Mouse (Mus musculus): ENCODE results near the gene Gm45711. TPM values are rescaled to one million over a fixed set of nuclear protein-coding genes. Genes with fewer than 3 reads are reported as not detected.
"Not testable (repeated sequence)": the region's sequence is repeated elsewhere in the genome, so short reads cannot be mapped to it uniquely, and the experiment has no call there.

The Gm45711 gene
- polyA plus RNA-seq, 1 experiment from 2014 or later: not detected

DNA sequence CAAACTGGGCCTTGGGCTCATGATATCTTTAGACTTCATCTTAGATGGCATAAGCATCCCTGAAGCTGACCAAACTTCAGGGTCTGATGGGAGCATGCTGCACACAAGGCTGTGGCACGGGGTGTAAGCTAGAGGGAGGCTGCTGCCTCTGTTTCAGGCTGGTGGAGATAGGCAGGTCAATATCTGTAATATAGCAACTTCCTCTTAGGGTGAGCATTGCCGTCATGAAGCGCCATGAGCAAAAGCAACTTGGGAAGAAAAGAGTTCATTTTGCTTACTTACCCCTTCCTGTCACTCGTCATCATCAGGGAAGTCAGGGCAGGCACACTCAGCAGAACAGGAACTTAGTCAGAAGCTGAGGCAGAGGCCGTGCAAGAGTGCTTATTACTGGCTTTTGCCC is 23.9 kb upstream of the Gm45711 start:
- Histone ChIP-seq H3K36me3 (ENCODE audit: control insufficient read depth, insufficient read depth) (no peaks in the 10 kb centered on the region), H3K4me3 (ENCODE audit: low read length) (no peak overlapping the region), H3K4me1 (ENCODE audit: control insufficient read depth, insufficient read depth, low read length) (no peaks in the 10 kb centered on the region), H3K9me3 (replicated peaks; ENCODE audit: control insufficient read depth, low read length) (no peaks in the 10 kb centered on the region), H3K27me3 (ENCODE audit: control insufficient read depth, insufficient read depth, low read length) (no peaks in the 10 kb centered on the region), H3K27ac (ENCODE audit: low read length) (no peak overlapping the region), H3K9ac (ENCODE audit: low read length) (no peak overlapping the region), H3K4me2 (ENCODE audit: low read depth, low read length) (no peak overlapping the region)
- ATAC-seq (replicated peaks; ENCODE audit: extremely low read depth, insufficient read depth, low FRiP score): no peak
- 65% methylated on average over 5 of the region's 5 CpGs for WGBS

DNA sequence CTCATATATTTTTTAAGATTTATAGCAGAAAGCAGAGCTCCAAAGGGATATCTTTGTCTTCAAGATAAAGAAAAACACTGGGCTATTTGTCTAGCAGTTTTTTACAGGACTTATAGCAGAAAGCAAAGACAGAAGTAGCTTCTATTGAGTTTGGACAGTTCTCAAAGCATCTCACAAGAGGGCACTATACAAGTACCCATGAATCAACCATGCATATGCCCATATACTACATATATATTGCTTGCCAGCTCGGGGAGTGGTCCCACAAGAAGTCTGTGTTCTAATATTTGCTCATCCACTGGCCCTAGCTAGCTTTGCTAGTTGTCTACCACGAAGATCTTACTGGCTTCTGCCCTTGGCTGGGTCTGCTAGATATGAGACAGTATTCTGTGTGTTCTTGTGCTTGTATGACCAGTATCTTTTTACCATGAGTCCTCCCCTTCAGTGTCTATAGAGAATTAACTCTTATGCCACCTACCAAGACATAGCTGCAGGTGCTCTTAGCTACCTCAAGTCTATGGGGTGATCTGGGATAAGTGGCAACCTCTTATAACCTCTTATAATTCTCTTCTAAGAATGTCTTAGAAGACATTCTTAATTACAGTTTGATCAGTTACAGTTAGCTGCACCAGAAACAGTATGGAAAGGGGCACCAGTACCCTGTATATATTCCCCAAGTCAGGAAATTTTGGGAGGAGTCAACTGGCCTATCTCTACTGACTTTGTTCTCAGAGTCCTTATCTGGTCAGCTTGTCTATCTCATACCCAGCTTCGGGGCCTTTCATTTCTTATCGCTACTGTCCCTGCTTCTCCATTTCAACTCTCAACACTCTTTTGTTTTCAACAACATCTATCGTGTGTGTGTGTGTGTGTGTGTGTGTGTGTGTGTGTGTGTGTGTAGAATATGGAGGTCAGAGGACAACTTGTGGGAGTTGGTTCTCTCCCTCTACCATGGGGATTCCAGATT is 23.1 kb upstream of the Gm45711 start:
- WGBS: 50% methylated on average over 5 of the region's 5 CpGs
- ATAC-seq (replicated peaks; ENCODE audit: extremely low read depth, insufficient read depth, low FRiP score): no peak
- H3K4me3 ChIP-seq (ENCODE audit: low read length): no peak overlapping the region
- H3K9me3 ChIP-seq (replicated peaks; ENCODE audit: control insufficient read depth, low read length): no peaks in the 10 kb centered on the region
- H3K27ac ChIP-seq (ENCODE audit: low read length): no peak overlapping the region
- H3K36me3 ChIP-seq (ENCODE audit: control insufficient read depth, insufficient read depth): no peaks in the 10 kb centered on the region
- no peak overlapping the region for H3K9ac ChIP-seq (ENCODE audit: low read length)
- no peaks in the 10 kb centered on the region for H3K27me3 ChIP-seq (ENCODE audit: control insufficient read depth, insufficient read depth, low read length)
- H3K4me2 ChIP-seq (ENCODE audit: low read depth, low read length): no peak overlapping the region
- no peaks in the 10 kb centered on the region for H3K4me1 ChIP-seq (ENCODE audit: control insufficient read depth, insufficient read depth, low read length)

DNA sequence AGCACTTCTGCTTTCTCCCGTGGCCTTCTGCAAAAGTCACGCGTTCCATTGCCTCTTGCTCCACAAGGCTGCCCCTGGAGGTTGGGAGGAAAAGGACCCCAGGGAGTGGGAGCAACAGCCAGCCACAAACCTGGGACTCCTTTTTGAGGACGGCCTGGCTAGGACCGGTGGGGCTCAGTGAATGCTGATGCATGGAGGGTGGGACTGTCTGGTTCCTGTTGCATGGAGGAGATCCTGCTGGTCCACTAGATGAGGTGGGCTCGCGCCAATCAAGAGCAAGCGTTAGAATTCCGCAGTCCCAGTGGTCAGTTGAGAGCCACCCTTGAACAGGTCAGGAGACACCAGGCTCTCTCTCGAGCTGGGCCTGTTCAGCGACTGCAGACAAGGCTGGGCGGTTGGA is 12.0 kb upstream of the Gm45711 start, which contains the start of gene Cmtm2b:
Gene Cmtm2b, plus strand, starts transcription at position 301 of the 400 bp plus-strand sequence.
- not testable (repeated sequence) for H3K4me1 ChIP-seq (ENCODE audit: control insufficient read depth, insufficient read depth, low read length); H3K9ac ChIP-seq (ENCODE audit: low read length); ATAC-seq (replicated peaks; ENCODE audit: extremely low read depth, insufficient read depth, low FRiP score); H3K36me3 ChIP-seq (ENCODE audit: control insufficient read depth, insufficient read depth); H3K27ac ChIP-seq (ENCODE audit: low read length); H3K4me2 ChIP-seq (ENCODE audit: low read depth, low read length); H3K4me3 ChIP-seq (ENCODE audit: low read length); H3K9me3 ChIP-seq (replicated peaks; ENCODE audit: control insufficient read depth, low read length); H3K27me3 ChIP-seq (ENCODE audit: control insufficient read depth, insufficient read depth, low read length)
- 76% methylated on average over 12 of the region's 12 CpGs for WGBS

DNA sequence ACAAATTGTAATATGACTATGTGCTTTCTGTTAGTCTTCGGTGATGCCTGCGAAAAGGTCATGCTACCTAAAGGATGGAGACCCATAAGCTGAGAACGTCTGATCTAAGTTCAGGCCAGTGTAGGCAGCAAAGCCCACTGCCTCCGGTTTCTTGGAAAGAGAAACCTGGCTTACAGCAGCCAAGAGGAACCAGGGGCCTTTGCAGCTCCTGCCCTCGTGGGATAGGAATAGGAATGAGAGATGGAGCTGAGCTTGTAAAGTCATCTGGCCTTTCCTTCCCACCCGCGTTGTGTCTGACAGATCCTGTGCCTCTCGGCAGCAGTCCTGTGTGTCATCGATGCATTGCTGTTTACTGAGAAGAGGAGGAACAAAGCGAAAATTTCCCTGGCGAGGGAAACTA is 11.4 kb upstream of the Gm45711 start, which contains the start of gene Gm11020:
Gene Gm11020, plus strand, starts transcription at position 301 of the 400 bp plus-strand sequence.
- 70% methylated on average over 7 of the region's 11 CpGs for WGBS
- H3K27ac ChIP-seq (ENCODE audit: low read length); H3K9me3 ChIP-seq (replicated peaks; ENCODE audit: control insufficient read depth, low read length); H3K4me2 ChIP-seq (ENCODE audit: low read depth, low read length); H3K4me3 ChIP-seq (ENCODE audit: low read length); H3K27me3 ChIP-seq (ENCODE audit: control insufficient read depth, insufficient read depth, low read length); H3K36me3 ChIP-seq (ENCODE audit: control insufficient read depth, insufficient read depth); H3K9ac ChIP-seq (ENCODE audit: low read length); H3K4me1 ChIP-seq (ENCODE audit: control insufficient read depth, insufficient read depth, low read length); ATAC-seq (replicated peaks; ENCODE audit: extremely low read depth, insufficient read depth, low FRiP score): not testable (repeated sequence)

DNA sequence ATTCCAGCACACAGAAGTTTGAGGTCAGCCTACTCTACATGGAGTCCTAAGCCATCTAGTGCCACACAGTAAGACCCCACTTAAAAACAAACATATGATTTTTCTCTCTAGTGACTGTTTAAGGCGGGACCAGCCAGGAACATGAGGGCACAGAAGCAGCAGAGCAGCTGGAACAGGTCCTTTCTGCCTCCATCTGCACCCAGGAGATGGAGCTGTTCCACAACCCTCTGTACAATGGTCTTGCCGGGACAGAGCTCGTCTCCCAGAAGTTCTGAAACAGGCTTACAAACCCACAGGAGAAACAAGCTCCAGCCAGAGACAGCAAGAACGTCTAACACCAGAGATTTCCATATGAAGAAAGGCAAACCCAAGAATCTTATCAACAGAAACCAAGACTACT is 3.4 kb upstream of the Gm45711 start:
- Histone ChIP-seq H3K4me3 (ENCODE audit: low read length) (no peak overlapping the region), H3K27ac (ENCODE audit: low read length) (no peak overlapping the region), H3K36me3 (ENCODE audit: control insufficient read depth, insufficient read depth) (no peaks in the 10 kb centered on the region), H3K4me1 (ENCODE audit: control insufficient read depth, insufficient read depth, low read length) (no peaks in the 10 kb centered on the region), H3K27me3 (ENCODE audit: control insufficient read depth, insufficient read depth, low read length) (no peaks in the 10 kb centered on the region), H3K9ac (ENCODE audit: low read length) (no peak overlapping the region), H3K9me3 (replicated peaks; ENCODE audit: control insufficient read depth, low read length) (no peaks in the 10 kb centered on the region), H3K4me2 (ENCODE audit: low read depth, low read length) (no peak overlapping the region)
- WGBS: 43% methylated on average over 4 of the region's 4 CpGs
- no peak for ATAC-seq (replicated peaks; ENCODE audit: extremely low read depth, insufficient read depth, low FRiP score)

DNA sequence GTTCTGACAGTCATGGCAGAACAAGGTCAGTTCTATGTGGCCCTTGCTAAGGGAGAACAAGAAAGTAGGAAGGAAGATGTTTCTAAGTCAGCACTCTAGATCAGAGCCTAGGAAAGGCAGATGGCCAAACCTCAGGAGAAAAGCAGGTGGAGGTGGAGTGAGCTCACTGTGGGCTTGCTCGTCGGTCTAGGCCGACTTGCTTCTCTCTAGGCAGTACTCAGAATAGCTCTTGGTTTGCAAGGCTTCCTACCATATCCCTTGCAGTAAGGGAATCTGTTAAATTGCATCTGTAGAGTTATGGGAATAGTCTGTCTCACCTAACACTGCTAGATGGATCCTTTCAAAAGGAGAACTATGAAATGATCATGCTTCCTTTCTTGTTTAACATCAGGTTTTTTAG is 2.1 kb upstream of the Gm45711 start:
- not testable (repeated sequence) for H3K9me3 ChIP-seq (replicated peaks; ENCODE audit: control insufficient read depth, low read length); H3K4me1 ChIP-seq (ENCODE audit: control insufficient read depth, insufficient read depth, low read length); H3K27ac ChIP-seq (ENCODE audit: low read length); H3K36me3 ChIP-seq (ENCODE audit: control insufficient read depth, insufficient read depth); ATAC-seq (replicated peaks; ENCODE audit: extremely low read depth, insufficient read depth, low FRiP score); H3K4me2 ChIP-seq (ENCODE audit: low read depth, low read length); H3K9ac ChIP-seq (ENCODE audit: low read length); H3K27me3 ChIP-seq (ENCODE audit: control insufficient read depth, insufficient read depth, low read length); H3K4me3 ChIP-seq (ENCODE audit: low read length)
- 80% methylated on average over 3 of the region's 3 CpGs for WGBS

DNA sequence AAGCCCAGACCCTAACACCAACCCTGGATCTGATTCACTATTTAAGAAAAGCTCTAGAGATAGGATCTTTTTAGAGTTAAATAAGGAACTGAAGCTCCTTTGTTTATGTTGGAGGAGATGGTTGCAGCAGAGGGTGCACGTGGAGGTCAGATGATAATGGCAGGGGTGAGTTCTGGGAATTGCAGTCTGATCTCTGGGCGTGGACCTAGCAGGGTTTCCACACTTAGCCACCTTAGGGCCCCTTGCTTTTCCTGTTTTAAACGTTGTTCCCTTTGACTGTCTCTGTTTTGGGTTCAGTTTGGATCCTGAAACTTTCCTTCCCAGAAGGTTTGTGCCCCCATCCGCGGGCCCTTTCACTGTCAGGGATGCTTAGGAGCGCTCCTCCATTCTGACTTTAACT is 1.5 kb downstream of the Gm45711 start:
- H3K36me3 ChIP-seq (ENCODE audit: control insufficient read depth, insufficient read depth); ATAC-seq (replicated peaks; ENCODE audit: extremely low read depth, insufficient read depth, low FRiP score); H3K4me2 ChIP-seq (ENCODE audit: low read depth, low read length); H3K4me3 ChIP-seq (ENCODE audit: low read length); H3K9ac ChIP-seq (ENCODE audit: low read length); H3K27ac ChIP-seq (ENCODE audit: low read length); H3K4me1 ChIP-seq (ENCODE audit: control insufficient read depth, insufficient read depth, low read length); H3K27me3 ChIP-seq (ENCODE audit: control insufficient read depth, insufficient read depth, low read length); H3K9me3 ChIP-seq (replicated peaks; ENCODE audit: control insufficient read depth, low read length): not testable (repeated sequence)
- WGBS: 42% methylated on average over 6 of the region's 6 CpGs

DNA sequence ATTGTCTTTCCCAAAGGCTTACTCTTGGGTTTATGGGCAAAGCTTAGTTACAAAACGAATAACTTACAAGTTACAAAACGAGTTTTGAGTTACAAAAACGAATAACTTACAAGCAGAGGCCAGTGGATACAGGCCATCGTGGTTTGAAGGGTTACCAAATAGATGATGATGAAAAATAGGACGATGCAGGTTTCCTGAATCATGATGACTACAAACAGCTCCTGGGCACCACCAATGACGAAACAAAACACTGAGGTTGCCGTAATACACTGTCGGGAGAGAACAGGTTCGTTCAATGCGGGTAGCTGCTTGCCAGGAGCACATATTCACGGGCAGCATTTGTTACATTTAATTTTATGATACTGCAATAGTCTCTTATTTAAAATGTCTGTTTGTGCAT is 4.9 kb downstream of the Gm45711 start:
- Histone ChIP-seq H3K27ac (ENCODE audit: low read length) (no peak overlapping the region), H3K4me3 (ENCODE audit: low read length) (no peak overlapping the region), H3K36me3 (ENCODE audit: control insufficient read depth, insufficient read depth) (no peaks in the 10 kb centered on the region), H3K9ac (ENCODE audit: low read length) (no peak overlapping the region), H3K4me2 (ENCODE audit: low read depth, low read length) (no peak overlapping the region), H3K4me1 (ENCODE audit: control insufficient read depth, insufficient read depth, low read length) (no peaks in the 10 kb centered on the region), H3K9me3 (replicated peaks; ENCODE audit: control insufficient read depth, low read length) (no peaks in the 10 kb centered on the region), H3K27me3 (ENCODE audit: control insufficient read depth, insufficient read depth, low read length) (no peaks in the 10 kb centered on the region)
- WGBS: 82% methylated on average over 11 of the region's 11 CpGs
- ATAC-seq (replicated peaks; ENCODE audit: extremely low read depth, insufficient read depth, low FRiP score): no peak

DNA sequence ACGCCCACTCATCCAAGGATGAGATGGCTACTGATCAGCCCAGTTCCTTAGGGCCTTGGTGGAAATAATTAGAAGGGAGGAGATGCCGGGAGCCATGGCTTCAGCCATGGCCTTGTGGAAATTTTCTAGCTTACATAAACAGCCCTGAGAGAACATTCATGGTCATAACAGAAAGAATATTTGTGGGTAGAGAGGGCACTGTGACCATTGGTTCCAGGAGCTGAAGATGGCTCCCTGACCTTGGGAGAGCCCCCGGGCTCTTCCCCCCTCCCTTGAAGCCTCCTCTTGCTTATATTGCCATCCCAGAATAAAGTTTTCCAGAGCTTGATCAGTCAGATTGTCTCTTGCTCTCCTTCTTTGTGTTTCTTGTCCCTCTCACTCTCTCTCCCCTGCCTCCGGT is 7.3 kb downstream of the Gm45711 start:
- not testable (repeated sequence) for H3K27ac ChIP-seq (ENCODE audit: low read length); H3K9ac ChIP-seq (ENCODE audit: low read length); H3K4me3 ChIP-seq (ENCODE audit: low read length); H3K4me2 ChIP-seq (ENCODE audit: low read depth, low read length); H3K27me3 ChIP-seq (ENCODE audit: control insufficient read depth, insufficient read depth, low read length); ATAC-seq (replicated peaks; ENCODE audit: extremely low read depth, insufficient read depth, low FRiP score); H3K9me3 ChIP-seq (replicated peaks; ENCODE audit: control insufficient read depth, low read length); H3K36me3 ChIP-seq (ENCODE audit: control insufficient read depth, insufficient read depth); H3K4me1 ChIP-seq (ENCODE audit: control insufficient read depth, insufficient read depth, low read length)
- 92% methylated on average over 4 of the region's 4 CpGs for WGBS
